Mouse (Mus musculus): ENCODE data around the gene H2al1h. TPM values are rescaled to one million over a fixed set of nuclear protein-coding genes. Genes with fewer than 3 reads are reported as not detected.
"Not testable (repeated sequence)": the region's sequence is repeated elsewhere in the genome, so short reads cannot be mapped to it uniquely, and the experiment has no call there.

Gene H2al1h
- polyA plus RNA-seq (2015; fragmentation: Nextera tagmentation; extraction: Ambion mirVana) = not detected in 2 replicates

DNA sequence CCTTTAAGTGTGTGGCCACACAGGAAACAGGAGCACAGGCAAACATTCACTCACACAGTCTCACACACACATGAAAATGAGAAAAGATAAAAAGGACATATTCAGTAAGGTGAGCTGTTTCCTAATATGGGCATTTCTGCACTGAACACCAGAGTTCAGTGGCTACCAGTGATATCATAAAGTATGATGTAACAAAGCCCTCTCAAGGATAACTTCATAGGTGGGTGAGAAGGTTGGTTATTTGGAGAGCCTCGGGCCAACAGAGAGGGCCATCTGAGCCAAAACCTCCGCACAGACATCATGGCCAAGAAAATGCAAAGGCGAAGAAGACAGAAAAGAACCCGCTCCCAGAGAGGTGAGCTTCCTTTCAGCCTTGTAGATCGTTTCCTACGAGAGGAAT lies at the start of gene H2al1h:
H2al1h (plus strand) TSS at position 301 of the 400 bp plus-strand sequence.
- ATAC-seq; H3K27ac ChIP-seq (ENCODE audit: low read depth, low read length); H3K4me3 ChIP-seq (ENCODE audit: low read length); H3K36me3 ChIP-seq (ENCODE audit: control insufficient read depth, insufficient read depth, low read length); H3K27me3 ChIP-seq (replicated peaks; ENCODE audit: control insufficient read depth, insufficient read depth, low read length); H3K9ac ChIP-seq (ENCODE audit: low read depth, low read length); H3K4me1 ChIP-seq (ENCODE audit: control insufficient read depth, insufficient read depth, low read depth, low read length); H3K9me3 ChIP-seq (ENCODE audit: control insufficient read depth, low read length); H3K4me2 ChIP-seq (ENCODE audit: low read length): not testable (repeated sequence)
- no CpG with 5 or more reads among the region's 6 CpGs for WGBS

DNA sequence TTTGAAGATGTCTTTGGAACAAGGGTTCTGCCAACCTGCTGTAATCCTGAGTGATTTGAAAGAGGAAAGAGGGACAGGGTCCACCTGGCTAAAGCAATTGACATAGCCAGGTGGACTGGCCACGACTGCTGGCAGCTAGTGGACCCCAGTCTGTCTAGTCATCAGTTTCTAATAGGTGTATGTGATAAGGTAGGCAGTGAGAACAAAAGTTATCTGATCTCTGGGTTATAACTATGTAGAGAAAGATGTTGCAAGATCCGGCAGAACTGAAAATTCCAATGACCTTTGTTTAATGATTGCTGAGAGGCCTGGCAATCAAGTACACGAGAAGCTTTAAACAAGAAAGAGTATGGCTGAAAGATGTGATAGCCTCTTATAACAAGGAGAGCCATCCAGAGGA lies 48.1 kb upstream of the H2al1h start:
- Histone ChIP-seq H3K36me3 (ENCODE audit: control insufficient read depth, insufficient read depth, low read length) (no peaks in the 10 kb centered on the region), H3K9ac (ENCODE audit: low read depth, low read length) (no peak overlapping the region), H3K4me3 (ENCODE audit: low read length) (no peak overlapping the region), H3K4me1 (ENCODE audit: control insufficient read depth, insufficient read depth, low read depth, low read length) (no peaks in the 10 kb centered on the region), H3K4me2 (ENCODE audit: low read length) (no peak overlapping the region), H3K27me3 (replicated peaks; ENCODE audit: control insufficient read depth, insufficient read depth, low read length) (no peaks in the 10 kb centered on the region), H3K9me3 (ENCODE audit: control insufficient read depth, low read length) (no peaks in the 10 kb centered on the region), H3K27ac (ENCODE audit: low read depth, low read length) (no peak overlapping the region)
- WGBS = 82% methylated on average over 3 of the region's 3 CpGs
- no peak for ATAC-seq

DNA sequence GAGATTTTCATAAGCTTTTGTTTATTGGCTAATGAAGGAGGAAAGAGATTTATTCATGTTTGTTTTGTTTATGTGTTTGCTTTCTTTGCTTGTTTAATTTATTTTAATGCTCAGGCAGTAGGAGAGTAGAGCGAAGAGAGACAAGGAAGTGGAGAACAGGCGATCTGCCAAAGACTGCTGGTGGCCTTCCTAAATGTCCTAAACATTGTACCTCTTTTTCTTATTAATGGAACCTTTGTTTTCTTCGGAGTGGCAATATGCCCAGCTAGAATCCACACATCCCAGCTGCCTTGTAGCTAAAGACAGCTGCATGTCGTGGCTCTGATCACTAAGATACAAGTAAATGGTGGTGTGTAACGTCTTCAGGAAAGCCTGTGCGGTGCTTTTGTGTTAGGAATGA lies 44.2 kb upstream of the H2al1h start:
- no peaks in the 10 kb centered on the region for H3K36me3 ChIP-seq (ENCODE audit: control insufficient read depth, insufficient read depth, low read length)
- H3K27me3 ChIP-seq (replicated peaks; ENCODE audit: control insufficient read depth, insufficient read depth, low read length) = no peaks in the 10 kb centered on the region
- H3K4me3 ChIP-seq (ENCODE audit: low read length) = no peak overlapping the region
- WGBS = 54% methylated on average over 6 of the region's 6 CpGs
- no peak overlapping the region for H3K27ac ChIP-seq (ENCODE audit: low read depth, low read length)
- ATAC-seq = no peak
- no peak overlapping the region for H3K4me2 ChIP-seq (ENCODE audit: low read length)
- no peaks in the 10 kb centered on the region for H3K4me1 ChIP-seq (ENCODE audit: control insufficient read depth, insufficient read depth, low read depth, low read length)
- no peak overlapping the region for H3K9ac ChIP-seq (ENCODE audit: low read depth, low read length)
- H3K9me3 ChIP-seq (ENCODE audit: control insufficient read depth, low read length) = no peaks in the 10 kb centered on the region

DNA sequence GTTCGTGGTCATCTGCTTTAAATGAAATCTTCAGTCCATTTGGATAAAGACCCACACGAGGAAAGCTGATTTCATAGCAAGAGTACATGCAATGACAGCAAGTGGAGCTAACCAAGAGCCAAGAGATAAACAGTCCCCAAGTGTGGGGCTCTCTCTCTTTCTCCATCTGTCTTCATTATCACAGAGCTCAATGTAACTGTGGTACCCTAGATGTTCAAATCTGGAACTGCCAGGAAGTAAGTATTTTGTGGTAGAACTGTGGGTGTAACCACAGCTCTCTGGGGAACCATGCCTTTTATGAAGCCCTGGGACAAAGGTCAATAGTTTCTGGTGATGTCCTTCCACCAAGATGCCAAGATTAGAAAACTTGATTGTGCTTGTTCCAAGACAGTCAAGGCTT lies 40.6 kb upstream of the H2al1h start:
- Histone ChIP-seq H3K36me3 (ENCODE audit: control insufficient read depth, insufficient read depth, low read length) (no peaks in the 10 kb centered on the region), H3K4me2 (ENCODE audit: low read length) (no peak overlapping the region), H3K27me3 (replicated peaks; ENCODE audit: control insufficient read depth, insufficient read depth, low read length) (no peaks in the 10 kb centered on the region), H3K4me1 (ENCODE audit: control insufficient read depth, insufficient read depth, low read depth, low read length) (no peaks in the 10 kb centered on the region), H3K4me3 (ENCODE audit: low read length) (no peak overlapping the region), H3K9me3 (ENCODE audit: control insufficient read depth, low read length) (no peaks in the 10 kb centered on the region), H3K9ac (ENCODE audit: low read depth, low read length) (no peak overlapping the region), H3K27ac (ENCODE audit: low read depth, low read length) (no peak overlapping the region)
- 64% methylated on average over 2 of the region's 2 CpGs for WGBS
- ATAC-seq = no peak

DNA sequence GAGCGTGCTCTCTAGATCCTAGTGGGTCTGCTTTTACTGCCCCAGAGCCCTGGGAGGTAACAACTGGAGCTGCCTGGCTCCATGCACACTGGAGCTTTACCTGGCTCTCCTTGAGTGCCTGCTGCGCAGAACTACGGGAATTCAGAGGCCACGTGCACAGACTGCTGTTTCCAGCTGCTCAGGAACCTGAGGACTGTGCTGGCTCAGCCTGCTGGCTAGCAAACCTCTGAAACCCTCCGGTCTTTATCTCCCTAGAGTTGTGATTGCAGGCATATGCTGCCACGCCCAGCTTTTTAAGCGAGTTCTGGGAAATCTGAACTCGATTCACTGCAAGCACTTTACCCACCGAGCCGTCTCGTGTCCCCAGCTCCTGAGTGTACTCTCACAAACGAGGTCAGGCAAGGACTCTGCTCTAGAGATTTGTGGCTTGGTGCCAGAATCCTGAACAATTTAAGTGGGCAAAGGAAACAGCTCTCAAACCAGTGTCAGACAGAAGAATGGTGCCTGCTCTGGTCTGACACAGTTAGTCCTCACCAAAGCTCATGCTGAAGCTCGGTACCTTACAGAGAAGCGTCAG lies 32.9 kb upstream of the H2al1h start:
- Histone ChIP-seq H3K9me3 (ENCODE audit: control insufficient read depth, low read length) (no peaks in the 10 kb centered on the region), H3K4me1 (ENCODE audit: control insufficient read depth, insufficient read depth, low read depth, low read length) (no peaks in the 10 kb centered on the region), H3K27me3 (replicated peaks; ENCODE audit: control insufficient read depth, insufficient read depth, low read length) (no peaks in the 10 kb centered on the region), H3K36me3 (ENCODE audit: control insufficient read depth, insufficient read depth, low read length) (no peaks in the 10 kb centered on the region), H3K4me2 (ENCODE audit: low read length) (no peak overlapping the region), H3K9ac (ENCODE audit: low read depth, low read length) (no peak overlapping the region), H3K27ac (ENCODE audit: low read depth, low read length) (no peak overlapping the region), H3K4me3 (ENCODE audit: low read length) (no peak overlapping the region)
- WGBS = 84% methylated on average over 14 of the region's 14 CpGs
- ATAC-seq = no peak

DNA sequence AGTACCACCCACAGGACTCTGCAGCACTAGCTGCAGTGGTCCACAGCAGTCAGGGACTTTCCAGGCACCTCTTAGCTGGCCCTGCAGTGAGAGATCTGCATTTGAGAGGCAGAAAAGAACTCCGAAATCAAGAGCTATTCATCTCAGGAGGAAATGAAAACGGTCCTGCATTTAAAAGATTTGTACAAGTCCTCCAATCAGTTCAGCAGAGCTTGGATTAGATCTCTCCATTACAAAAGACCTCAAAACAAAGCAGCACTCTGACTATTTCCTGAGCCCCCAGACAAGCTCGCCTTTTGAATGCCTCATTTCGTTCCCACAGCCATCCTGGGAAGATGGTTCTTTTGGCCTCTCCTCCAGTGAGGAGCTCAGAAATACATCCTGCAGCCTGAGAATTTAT lies 32.0 kb upstream of the H2al1h start:
- H3K27me3 ChIP-seq (replicated peaks; ENCODE audit: control insufficient read depth, insufficient read depth, low read length) = no peaks in the 10 kb centered on the region
- H3K27ac ChIP-seq (ENCODE audit: low read depth, low read length) = no peak overlapping the region
- no peak overlapping the region for H3K9ac ChIP-seq (ENCODE audit: low read depth, low read length)
- H3K9me3 ChIP-seq (ENCODE audit: control insufficient read depth, low read length) = no peaks in the 10 kb centered on the region
- no peak for ATAC-seq
- H3K4me1 ChIP-seq (ENCODE audit: control insufficient read depth, insufficient read depth, low read depth, low read length) = no peaks in the 10 kb centered on the region
- 48% methylated on average over 4 of the region's 4 CpGs for WGBS
- no peak overlapping the region for H3K4me2 ChIP-seq (ENCODE audit: low read length)
- H3K4me3 ChIP-seq (ENCODE audit: low read length) = no peak overlapping the region
- H3K36me3 ChIP-seq (ENCODE audit: control insufficient read depth, insufficient read depth, low read length) = no peaks in the 10 kb centered on the region

DNA sequence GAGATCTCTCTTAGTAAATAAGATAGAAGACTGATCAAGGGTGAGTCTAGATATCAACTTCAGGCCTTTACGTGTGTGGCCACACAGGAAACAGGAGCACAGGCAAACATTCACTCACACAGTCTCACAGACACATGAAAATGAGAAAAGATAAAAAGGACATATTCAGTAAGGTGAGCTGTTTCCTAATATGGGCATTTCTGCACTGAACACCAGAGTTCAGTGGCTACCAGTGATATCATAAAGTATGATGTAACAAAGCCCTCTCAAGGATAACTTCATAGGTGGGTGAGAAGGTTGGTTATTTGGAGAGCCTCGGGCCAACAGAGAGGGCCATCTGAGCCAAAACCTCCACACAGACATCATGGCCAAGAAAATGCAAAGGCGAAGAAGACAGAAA lies 22.3 kb upstream of the H2al1h start, which contains the start of gene H2al1a:
H2al1a (plus strand) TSS at position 301 of the 400 bp plus-strand sequence.
- not testable (repeated sequence) for H3K9ac ChIP-seq (ENCODE audit: low read depth, low read length); H3K9me3 ChIP-seq (ENCODE audit: control insufficient read depth, low read length); H3K36me3 ChIP-seq (ENCODE audit: control insufficient read depth, insufficient read depth, low read length); H3K4me3 ChIP-seq (ENCODE audit: low read length); H3K4me2 ChIP-seq (ENCODE audit: low read length); H3K4me1 ChIP-seq (ENCODE audit: control insufficient read depth, insufficient read depth, low read depth, low read length); H3K27me3 ChIP-seq (replicated peaks; ENCODE audit: control insufficient read depth, insufficient read depth, low read length); ATAC-seq; H3K27ac ChIP-seq (ENCODE audit: low read depth, low read length)
- no CpG with 5 or more reads among the region's 3 CpGs for WGBS

DNA sequence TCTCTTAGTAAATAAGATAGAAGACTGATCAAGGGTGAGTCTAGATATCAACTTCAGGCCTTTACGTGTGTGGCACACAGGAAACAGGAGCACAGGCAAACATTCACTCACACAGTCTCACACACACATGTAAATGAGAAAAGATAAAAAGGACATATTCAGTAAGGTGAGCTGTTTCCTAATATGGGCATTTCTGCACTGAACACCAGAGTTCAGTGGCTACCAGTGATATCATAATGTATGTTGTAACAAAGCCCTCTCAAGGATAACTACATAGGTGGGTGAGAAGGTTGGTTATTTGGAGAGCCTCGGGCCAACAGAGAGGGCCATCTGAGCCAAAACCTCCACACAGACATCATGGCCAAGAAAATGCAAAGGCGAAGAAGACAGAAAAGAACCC lies 19.2 kb upstream of the H2al1h start, which contains the start of gene H2al1b:
H2al1b (plus strand) TSS at position 301 of the 400 bp plus-strand sequence.
- H3K9ac ChIP-seq (ENCODE audit: low read depth, low read length); H3K9me3 ChIP-seq (ENCODE audit: control insufficient read depth, low read length); H3K4me2 ChIP-seq (ENCODE audit: low read length); H3K4me1 ChIP-seq (ENCODE audit: control insufficient read depth, insufficient read depth, low read depth, low read length); ATAC-seq; H3K36me3 ChIP-seq (ENCODE audit: control insufficient read depth, insufficient read depth, low read length); H3K4me3 ChIP-seq (ENCODE audit: low read length); H3K27ac ChIP-seq (ENCODE audit: low read depth, low read length); H3K27me3 ChIP-seq (replicated peaks; ENCODE audit: control insufficient read depth, insufficient read depth, low read length): not testable (repeated sequence)
- 89% methylated on average over 1 of the region's 3 CpGs for WGBS

DNA sequence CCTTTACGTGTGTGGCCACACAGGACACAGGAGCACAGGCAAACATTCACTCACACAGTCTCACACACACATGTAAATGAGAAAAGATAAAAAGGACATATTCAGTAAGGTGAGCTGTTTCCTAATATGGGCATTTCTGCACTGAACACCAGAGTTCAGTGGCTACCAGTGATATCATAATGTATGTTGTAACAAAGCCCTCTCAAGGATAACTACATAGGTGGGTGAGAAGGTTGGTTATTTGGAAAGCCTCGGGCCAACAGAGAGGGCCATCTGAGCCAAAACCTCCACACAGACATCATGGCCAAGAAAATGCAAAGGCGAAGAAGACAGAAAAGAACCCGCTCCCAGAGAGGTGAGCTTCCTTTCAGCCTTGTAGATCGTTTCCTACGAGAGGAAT lies 15.9 kb upstream of the H2al1h start, which contains the start of gene H2al1c:
H2al1c (plus strand) TSS at position 301 of the 400 bp plus-strand sequence.
- H3K9me3 ChIP-seq (ENCODE audit: control insufficient read depth, low read length); H3K9ac ChIP-seq (ENCODE audit: low read depth, low read length); H3K27me3 ChIP-seq (replicated peaks; ENCODE audit: control insufficient read depth, insufficient read depth, low read length); H3K4me1 ChIP-seq (ENCODE audit: control insufficient read depth, insufficient read depth, low read depth, low read length); H3K27ac ChIP-seq (ENCODE audit: low read depth, low read length); H3K36me3 ChIP-seq (ENCODE audit: control insufficient read depth, insufficient read depth, low read length); ATAC-seq; H3K4me3 ChIP-seq (ENCODE audit: low read length); H3K4me2 ChIP-seq (ENCODE audit: low read length): not testable (repeated sequence)
- 88% methylated on average over 1 of the region's 6 CpGs for WGBS

DNA sequence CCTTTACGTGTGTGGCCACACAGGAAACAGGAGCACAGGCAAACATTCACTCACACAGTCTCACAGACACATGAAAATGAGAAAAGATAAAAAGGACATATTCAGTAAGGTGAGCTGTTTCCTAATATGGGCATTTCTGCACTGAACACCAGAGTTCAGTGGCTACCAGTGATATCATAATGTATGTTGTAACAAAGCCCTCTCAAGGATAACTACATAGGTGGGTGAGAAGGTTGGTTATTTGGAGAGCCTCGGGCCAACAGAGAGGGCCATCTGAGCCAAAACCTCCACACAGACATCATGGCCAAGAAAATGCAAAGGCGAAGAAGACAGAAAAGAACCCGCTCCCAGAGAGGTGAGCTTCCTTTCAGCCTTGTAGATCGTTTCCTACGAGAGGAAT lies 12.8 kb upstream of the H2al1h start, which contains the start of gene H2al1d:
H2al1d (plus strand) TSS at position 301 of the 400 bp plus-strand sequence.
- not testable (repeated sequence) for H3K4me1 ChIP-seq (ENCODE audit: control insufficient read depth, insufficient read depth, low read depth, low read length); H3K9me3 ChIP-seq (ENCODE audit: control insufficient read depth, low read length); ATAC-seq; H3K27ac ChIP-seq (ENCODE audit: low read depth, low read length); H3K9ac ChIP-seq (ENCODE audit: low read depth, low read length); H3K36me3 ChIP-seq (ENCODE audit: control insufficient read depth, insufficient read depth, low read length); H3K27me3 ChIP-seq (replicated peaks; ENCODE audit: control insufficient read depth, insufficient read depth, low read length); H3K4me2 ChIP-seq (ENCODE audit: low read length); H3K4me3 ChIP-seq (ENCODE audit: low read length)
- WGBS = no CpG with 5 or more reads among the region's 6 CpGs

All from hindbrain, embryonic 16.5 days (tissue).